Mouse (Mus musculus) MEL (cell line): Measurements from ENCODE around the gene Apba1. TPM values are rescaled to one million over a fixed set of nuclear protein-coding genes. Genes with fewer than 3 reads are reported as not detected.

Experiments used
- DNase-seq: peaks from one replicate; pipeline ENCODE4 v3.0.0; 2011; ENCODE audit warnings: low read depth, low spot score
- H3K27ac ChIP-seq: 2 replicates; pipeline ENCODE4 v1.5.1; 2012; ENCODE audit warnings: low read depth, mild to moderate bottlenecking, control low read depth, low read length, moderate library complexity; ENCODE audit not compliant: control insufficient read depth
- H3K27me3 ChIP-seq, 2 experiments: fragments of 150-350 bp in 1 of 2; sonication (generic) in 1 of 2; 2 replicates each; pipeline ENCODE4 v1.6.1; 2012; ENCODE audit warnings: low read length in 2 of 2, mild to moderate bottlenecking in 2 of 2, improper control_type of control experiment in 1 of 2, moderate library complexity in 1 of 2; ENCODE audit not compliant: insufficient read depth in 2 of 2, control insufficient read depth in 1 of 2
- H3K36me3 ChIP-seq, 2 experiments: 2 replicates each; pipeline ENCODE4 v1.6.1; 2012 to 2014; ENCODE audit warnings: low read length in 2 of 2, improper control_type of control experiment in 1 of 2, inconsistent platforms in 1 of 2, mild to moderate bottlenecking in 1 of 2; ENCODE audit not compliant: insufficient read depth in 2 of 2, control insufficient read depth in 1 of 2
- H3K4me1 ChIP-seq, 2 experiments: fragments of 150-350 bp in 1 of 2; sonication (generic) in 1 of 2; 2 replicates each; pipeline ENCODE4 v1.6.1; 2012; ENCODE audit warnings: low read length in 2 of 2, improper control_type of control experiment in 1 of 2, mild to moderate bottlenecking in 1 of 2; ENCODE audit not compliant: insufficient read depth in 2 of 2, control insufficient read depth in 1 of 2
- H3K4me3 ChIP-seq, 2 experiments: fragments of 150-350 bp in 1 of 2; sonication (generic) in 1 of 2; 2 replicates each; pipeline ENCODE4 v1.5.1; 2012; ENCODE audit warnings: low read depth in 2 of 2, low read length in 2 of 2, mild to moderate bottlenecking in 2 of 2, moderate library complexity in 2 of 2, control low read depth in 1 of 2, improper control_type of control experiment in 1 of 2; ENCODE audit not compliant: control insufficient read depth in 1 of 2, insufficient read depth in 1 of 2
- H3K79me2 ChIP-seq: 2 replicates; pipeline ENCODE4 v1.6.1; 2012; ENCODE audit warnings: mild to moderate bottlenecking, low read length, moderate library complexity; ENCODE audit not compliant: control insufficient read depth, poor library complexity, insufficient read depth
- H3K9ac ChIP-seq: 2 replicates; pipeline ENCODE4 v1.6.1; 2012; ENCODE audit warnings: low read depth, mild to moderate bottlenecking, control low read depth, low read length, moderate library complexity; ENCODE audit not compliant: control insufficient read depth, poor library complexity, severe bottlenecking
- H3K9me3 ChIP-seq: fragments of 150-350 bp; sonication (generic); replicated peaks from 2 replicates; pipeline ENCODE4 v1.6.1; 2012; ENCODE audit warnings: mild to moderate bottlenecking, low read length, improper control_type of control experiment, moderate library complexity; ENCODE audit not compliant: insufficient read depth
- BHLHE40 ChIP-seq: IDR thresholded peaks from 2 replicates; pipeline ENCODE4 v1.6.1; 2012; ENCODE audit warnings: low read depth, mild to moderate bottlenecking, inconsistent platforms, low read length, improper control_type of control experiment, borderline replicate concordance
- CHD1 ChIP-seq: IDR thresholded peaks from 2 replicates; pipeline ENCODE4 v1.6.1; 2012; ENCODE audit warnings: low read depth, mild to moderate bottlenecking, inconsistent platforms, low read length, improper control_type of control experiment
- CHD2 ChIP-seq: IDR thresholded peaks from 2 replicates; pipeline ENCODE4 v1.6.1; 2011; ENCODE audit warnings: low read length, improper control_type of control experiment
- CTCF ChIP-seq, 3 experiments: IDR thresholded peaks in 2 of 3; conservative IDR thresholded peaks in 1 of 3; 2 replicates each; pipeline ENCODE4 v1.5.1; 2011 to 2012; ENCODE audit warnings: low read length in 3 of 3, low read depth in 2 of 3, mild to moderate bottlenecking in 2 of 3, improper control_type of control experiment in 1 of 3, inconsistent platforms in 1 of 3, mixed read lengths in 1 of 3, moderate library complexity in 1 of 3; ENCODE audit not compliant: control insufficient read depth in 1 of 3, insufficient read depth in 1 of 3, poor library complexity in 1 of 3, severe bottlenecking in 1 of 3
- E2F4 ChIP-seq: IDR thresholded peaks from 2 replicates; pipeline ENCODE4 v1.6.1; 2011; ENCODE audit warnings: low read depth, low read length, improper control_type of control experiment, borderline replicate concordance
- ELF1 ChIP-seq: IDR thresholded peaks from 2 replicates; pipeline ENCODE4 v1.6.1; 2014; ENCODE audit warnings: low read depth, mild to moderate bottlenecking, inconsistent platforms, low read length, improper control_type of control experiment, moderate library complexity
- EP300 ChIP-seq, 2 experiments: IDR thresholded peaks; 2 replicates each; pipeline ENCODE4 v1.6.1; 2011; ENCODE audit warnings: improper control_type of control experiment in 2 of 2, low read length in 2 of 2, low read depth in 1 of 2, mild to moderate bottlenecking in 1 of 2
- GABPA ChIP-seq: IDR thresholded peaks from 2 replicates; pipeline ENCODE4 v1.6.1; 2012; ENCODE audit warnings: low read depth, mild to moderate bottlenecking, inconsistent platforms, low read length, improper control_type of control experiment, moderate library complexity
- HCFC1 ChIP-seq: IDR thresholded peaks from 2 replicates; pipeline ENCODE4 v1.6.1; 2012; ENCODE audit warnings: low read depth, mild to moderate bottlenecking, inconsistent platforms, low read length, improper control_type of control experiment, moderate library complexity
- JUND ChIP-seq: IDR thresholded peaks from 2 replicates; pipeline ENCODE4 v1.6.1; 2011; ENCODE audit warnings: low read depth, mild to moderate bottlenecking, improper control_type of control experiment, low read length
- KAT2A ChIP-seq: conservative IDR thresholded peaks from 2 replicates; pipeline ENCODE4 v1.6.1; 2012; ENCODE audit warnings: low read depth, low read length, improper control_type of control experiment, inconsistent platforms
- MAX ChIP-seq: IDR thresholded peaks from 2 replicates; pipeline ENCODE4 v1.6.1; 2011; ENCODE audit warnings: low read length, improper control_type of control experiment
- MAZ ChIP-seq: IDR thresholded peaks from 2 replicates; pipeline ENCODE4 v1.6.1; 2012; ENCODE audit warnings: low read depth, mild to moderate bottlenecking, inconsistent platforms, low read length, improper control_type of control experiment
- MXI1 ChIP-seq: IDR thresholded peaks from 2 replicates; pipeline ENCODE4 v1.6.1; 2011; ENCODE audit warnings: mild to moderate bottlenecking, low read depth, low read length, improper control_type of control experiment
- MYC ChIP-seq: IDR thresholded peaks from 2 replicates; pipeline ENCODE4 v1.6.1; 2011; ENCODE audit warnings: low read depth, mild to moderate bottlenecking, low read length, improper control_type of control experiment, moderate library complexity
- NELFE ChIP-seq: IDR thresholded peaks from 2 replicates; pipeline ENCODE4 v1.6.1; 2011; ENCODE audit warnings: low read depth, low read length, improper control_type of control experiment
- POLR2A ChIP-seq, 2 experiments: IDR thresholded peaks; 2 replicates each; pipeline ENCODE4 v1.6.1; 2011 to 2012; ENCODE audit warnings: low read length in 2 of 2, mild to moderate bottlenecking in 2 of 2, control low read depth in 1 of 2, improper control_type of control experiment in 1 of 2, low read depth in 1 of 2, moderate library complexity in 1 of 2; ENCODE audit not compliant: control insufficient read depth in 1 of 2, insufficient read depth in 1 of 2, poor library complexity in 1 of 2
- POLR2AphosphoS2 ChIP-seq: IDR thresholded peaks from 2 replicates; pipeline ENCODE4 v1.6.1; 2011; ENCODE audit warnings: low read length, improper control_type of control experiment
- POLR2AphosphoS5 ChIP-seq: IDR thresholded peaks from 2 replicates; pipeline ENCODE4 v1.6.1; 2012; ENCODE audit warnings: low read depth, borderline replicate concordance, mild to moderate bottlenecking, inconsistent platforms, low read length, moderate library complexity, mixed read lengths
- RCOR1 ChIP-seq: IDR thresholded peaks from 2 replicates; pipeline ENCODE4 v1.6.1; 2012; ENCODE audit warnings: low read depth, mild to moderate bottlenecking, inconsistent platforms, low read length, improper control_type of control experiment
- SIN3A ChIP-seq: IDR thresholded peaks from 2 replicates; pipeline ENCODE4 v1.6.1; 2012; ENCODE audit warnings: low read length, improper control_type of control experiment, inconsistent platforms
- TAL1 ChIP-seq: IDR thresholded peaks from 2 replicates; pipeline ENCODE4 v1.6.1; 2012; ENCODE audit warnings: mild to moderate bottlenecking, inconsistent platforms, low read length, moderate library complexity, mixed read lengths
- TBP ChIP-seq: IDR thresholded peaks from 2 replicates; pipeline ENCODE4 v1.8.0; 2011; ENCODE audit warnings: low read depth, low read length, improper control_type of control experiment
- TCF12 ChIP-seq: IDR thresholded peaks from 2 replicates; pipeline ENCODE4 v1.6.1; 2014; ENCODE audit warnings: low read depth, mild to moderate bottlenecking, inconsistent platforms, low read length, improper control_type of control experiment, moderate library complexity
- UBTF ChIP-seq: IDR thresholded peaks from 2 replicates; pipeline ENCODE4 v1.6.1; 2012; ENCODE audit warnings: low read depth, mild to moderate bottlenecking, inconsistent platforms, low read length, improper control_type of control experiment, moderate library complexity, borderline replicate concordance; ENCODE audit not compliant: insufficient read depth
- USF1 ChIP-seq: IDR thresholded peaks from 2 replicates; pipeline ENCODE4 v1.6.1; 2014; ENCODE audit warnings: low read depth, mild to moderate bottlenecking, inconsistent platforms, low read length, improper control_type of control experiment, moderate library complexity
- USF2 ChIP-seq, 2 experiments: IDR thresholded peaks; 2 replicates each; pipeline ENCODE4 v1.6.1; 2011 to 2012; ENCODE audit warnings: improper control_type of control experiment in 2 of 2, low read length in 2 of 2, borderline replicate concordance in 1 of 2, inconsistent platforms in 1 of 2, low read depth in 1 of 2, mild to moderate bottlenecking in 1 of 2; ENCODE audit not compliant: insufficient read depth in 1 of 2
- ZKSCAN1 ChIP-seq: IDR thresholded peaks from 2 replicates; pipeline ENCODE4 v1.6.1; 2012; ENCODE audit warnings: low read depth, mild to moderate bottlenecking, inconsistent platforms, low read length, improper control_type of control experiment, moderate library complexity
- ZMIZ1 ChIP-seq: IDR thresholded peaks from 2 replicates; pipeline ENCODE4 v1.6.1; 2012; ENCODE audit warnings: low read depth, mild to moderate bottlenecking, inconsistent platforms, low read length, improper control_type of control experiment, moderate library complexity
- ZNF384 ChIP-seq: IDR thresholded peaks from 2 replicates; pipeline ENCODE4 v1.6.1; 2012; ENCODE audit warnings: low read depth, mild to moderate bottlenecking, inconsistent platforms, low read length, improper control_type of control experiment
- polyA plus RNA-seq, 2 experiments: library from polyadenylated mRNA; stranded (reverse) in 1 of 2; unstranded in 1 of 2; fragments of >175 nt in 1 of 2; fragments of >200 nt in 1 of 2; gene quantifications; 2 replicates each; pipeline versions ENCODE4 v1.2.1 to v1.2.4; 2012; ENCODE audit warnings: low replicate concordance in 2 of 2, low read depth in 1 of 2; ENCODE audit not compliant: insufficient read length in 2 of 2, insufficient read depth in 1 of 2, missing spikeins in 1 of 2
- total RNA-seq: library from RNA; depleted of rRNA; stranded (reverse); fragments of 300-350 nt; gene quantifications from 2 replicates; pipeline ENCODE4 v1.2.3, GENCODE M21; 2012

Gene Apba1
- total and polyA plus RNA-seq, 3 experiments, result under 0.01 to 0.03 TPM; not detected in 1

DNA sequence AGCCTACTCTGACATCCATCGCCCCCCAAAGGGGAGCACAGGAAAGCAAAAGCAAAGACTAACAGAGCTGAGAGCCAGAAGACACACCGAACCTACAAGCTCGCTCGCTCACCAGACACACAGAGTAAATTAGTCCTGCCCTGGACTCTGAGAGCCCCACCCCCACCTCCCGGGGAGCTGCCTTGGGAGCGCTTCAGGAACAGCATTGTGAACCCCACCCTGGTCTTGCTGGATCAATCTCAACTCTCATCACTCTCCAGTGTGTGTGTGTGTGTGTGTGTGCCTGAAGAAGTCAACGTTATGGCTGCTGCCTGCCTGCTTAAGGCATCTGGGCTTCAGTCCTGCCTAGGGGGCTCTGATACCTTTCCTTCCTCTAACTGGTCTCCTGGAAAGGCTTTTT, 1.7 kb upstream of the Apba1 start:
- Histone ChIP-seq H3K9me3 (no peaks in the 10 kb centered on the region), H3K36me3 (peaks cover 0 to 5% of the 10 kb centered on the region in 2 experiments; a peak in 2 of 4 replicates), H3K9ac (no peak overlapping the region), H3K27me3 (peaks cover 3% of the 10 kb centered on the region in 2 experiments; a peak in 2 of 4 replicates), H3K4me1 (peaks cover 0 to 3% of the 10 kb centered on the region in 2 experiments; a peak in 2 of 4 replicates), H3K4me3 (peak overlapping the region; percentile 17 to 53), H3K27ac (no peak overlapping the region), H3K79me2 (no peaks in the 10 kb centered on the region; the same call in 1 of the 2 replicates)
- TF ChIP-seq JUND, result no peak
- TF ChIP-seq E2F4, result no peak
- no peak for TF ChIP-seq POLR2AphosphoS5
- TF ChIP-seq MAZ, result no peak
- no peak for TF ChIP-seq TAL1
- TF ChIP-seq CHD2, result no peak
- no peak for TF ChIP-seq POLR2A (IDR thresholded peaks at IDR 0.05; ENCODE audit: control insufficient read depth in 1 of 2, insufficient read depth in 1 of 2, low read depth in 1 of 2, low read length in 2 of 2, poor library complexity in 1 of 2)
- no peak for TF ChIP-seq UBTF
- no peak for TF ChIP-seq ELF1
- no peak for TF ChIP-seq MAX
- peak; percentile 27 for DNase-seq

DNA sequence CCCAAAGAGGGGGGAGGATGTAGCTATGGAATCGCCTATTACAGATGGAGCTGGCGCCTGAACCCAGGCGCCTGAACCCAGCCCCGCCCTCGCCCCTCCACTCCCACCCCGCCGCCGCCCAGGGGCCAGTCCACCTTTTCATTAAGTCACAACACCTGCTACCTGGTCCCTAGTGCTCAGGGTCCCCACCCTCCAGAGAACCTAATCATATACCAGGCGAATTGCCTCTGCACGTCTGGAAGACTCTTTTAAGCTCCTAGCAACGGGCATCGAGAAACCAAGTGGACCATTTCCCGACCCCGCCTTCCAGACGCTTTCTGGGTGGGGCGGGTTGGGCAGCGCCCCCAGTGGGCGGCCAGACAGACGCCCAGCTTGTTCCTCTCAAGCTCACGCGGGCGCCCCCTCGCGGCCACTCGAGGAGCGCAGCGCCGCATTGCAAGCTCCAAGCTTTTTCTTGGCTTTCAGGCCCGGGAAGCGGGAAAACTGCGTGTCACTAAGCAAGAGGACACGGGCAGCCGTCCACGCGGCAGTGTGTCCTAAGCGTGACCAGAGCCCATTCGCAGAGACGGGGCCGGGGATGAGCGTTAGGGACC, 630 bp upstream of the Apba1 start:
- peaks cover 3% of the 10 kb centered on the region in 2 experiments; a peak in 2 of 4 replicates for H3K27me3 ChIP-seq
- DNase-seq, result peak; percentile 94
- TF ChIP-seq SIN3A (peak; percentile 64), BHLHE40 (no peak), MYC (no peak), RCOR1 (no peak; the same call in 1 of the 2 replicates), USF2 (IDR thresholded peaks at IDR 0.05; ENCODE audit: borderline replicate concordance in 1 of 2, insufficient read depth in 1 of 2, low read depth in 1 of 2, low read length in 2 of 2) (no peak), TAL1 (no peak), GABPA (no peak), E2F4 (no peak), USF1 (no peak), HCFC1 (peak; percentile 36; the same call in 1 of the 2 replicates), EP300 (IDR thresholded peaks at IDR 0.05; ENCODE audit: low read depth in 1 of 2, low read length in 2 of 2) (no peak), CHD1 (no peak), TCF12 (no peak), MAX (no peak), POLR2A (IDR thresholded peaks at IDR 0.05; ENCODE audit: control insufficient read depth in 1 of 2, insufficient read depth in 1 of 2, low read depth in 1 of 2, low read length in 2 of 2, poor library complexity in 1 of 2) (no peak), NELFE (no peak), ZKSCAN1 (no peak), POLR2AphosphoS2 (no peak), CHD2 (no peak), ZNF384 (no peak), JUND (no peak), CTCF (IDR thresholded peaks at IDR 0.05 in 2 of 3, conservative IDR thresholded peaks at IDR 0.05 in 1 of 3; ENCODE audit: control insufficient read depth in 1 of 3, insufficient read depth in 1 of 3, low read depth in 2 of 3, low read length in 3 of 3, poor library complexity in 1 of 3, severe bottlenecking in 1 of 3) (peak; percentile 60 to 99 (median 98)), KAT2A (no peak), MXI1 (peak; percentile 66), POLR2AphosphoS5 (no peak), ZMIZ1 (no peak), TBP (no peak)

More for the DNA sequence above, 630 bp upstream of the Apba1 start:
- H3K9me3 ChIP-seq, result no peaks in the 10 kb centered on the region
- no peak overlapping the region for H3K27ac ChIP-seq
- H3K9ac ChIP-seq, result peak overlapping the region; percentile 93
- H3K36me3 ChIP-seq, result peaks cover 0 to 5% of the 10 kb centered on the region in 2 experiments; a peak in 2 of 4 replicates
- H3K79me2 ChIP-seq, result no peaks in the 10 kb centered on the region; the same call in 1 of the 2 replicates
- H3K4me3 ChIP-seq, result peak overlapping the region; percentile 66 to 97
- H3K4me1 ChIP-seq, result peaks cover 0 to 3% of the 10 kb centered on the region in 2 experiments; a peak in 2 of 4 replicates
